Mouse (Mus musculus) forebrain, embryonic 12.5 days (tissue): ENCODE results near the gene Cobl. TPM values are rescaled to one million over a fixed set of nuclear protein-coding genes. Genes with fewer than 3 reads are reported as not detected.

ENCODE experiments used
- ATAC-seq: fragments of 200-750 bp; cut with Nextera tagmentation; 2 replicates; pipeline ENCODE4 v1.8.0; 2017; ENCODE audit warnings: moderate TSS enrichment; ENCODE audit not compliant: low FRiP score
- H3K27ac ChIP-seq: fragments of 300-500 bp; sonication (generic); 2 replicates; pipeline ENCODE4 v1.5.1; 2016; ENCODE audit warnings: mild to moderate bottlenecking
- H3K27me3 ChIP-seq: fragments of 300-500 bp; sonication (generic); 2 replicates; pipeline ENCODE4 v1.6.1; 2016; ENCODE audit warnings: mild to moderate bottlenecking
- H3K36me3 ChIP-seq: fragments of 300-500 bp; sonication (generic); replicated peaks from 2 replicates; pipeline ENCODE4 v1.6.1; 2016; ENCODE audit warnings: mild to moderate bottlenecking
- H3K4me1 ChIP-seq: fragments of 300-500 bp; sonication (generic); 2 replicates; pipeline ENCODE4 v1.6.1; 2016
- H3K4me2 ChIP-seq: fragments of 300-500 bp; sonication (generic); 2 replicates; pipeline ENCODE4 v1.6.1; 2016; ENCODE audit warnings: mild to moderate bottlenecking, moderate library complexity
- H3K4me3 ChIP-seq: fragments of 300-500 bp; sonication (generic); replicated peaks from 2 replicates; pipeline ENCODE4 v1.5.1; 2016; ENCODE audit warnings: mild to moderate bottlenecking
- H3K9ac ChIP-seq: fragments of 300-500 bp; sonication (generic); 2 replicates; pipeline ENCODE4 v1.6.1; 2016; ENCODE audit warnings: mild to moderate bottlenecking
- H3K9me3 ChIP-seq: fragments of 300-500 bp; sonication (generic); 2 replicates; pipeline ENCODE4 v1.6.1; 2016
- WGBS: fragments of 180-500 bp; shearing (Covaris S2); methylation state at CpG from one replicate; pipeline ENCODE4 v1.1.7; 2016; 5-methylcytosine and 5-hydroxymethylcytosine counted together
- polyA plus RNA-seq: library from polyadenylated mRNA; unstranded; fragments of >200 nt; fragmentation: Nextera tagmentation; extraction: Ambion mirVana; gene quantifications from 2 replicates; pipeline ENCODE4 v1.2.1, GENCODE M21; 2016

The Cobl gene
- polyA plus RNA-seq, 1 experiment from 2014 or later, result 2.8 TPM

- 80% methylated on average over 4 of the region's 4 CpGs for WGBS
- no peak overlapping the region for H3K4me3 ChIP-seq
- H3K27ac ChIP-seq, result no peak overlapping the region
- H3K4me1 ChIP-seq, result no peaks in the 10 kb centered on the region
- no peak overlapping the region for H3K4me2 ChIP-seq
- no peaks in the 10 kb centered on the region for H3K9me3 ChIP-seq
- no peak for ATAC-seq
- H3K9ac ChIP-seq, result no peak overlapping the region
- no peaks in the 10 kb centered on the region for H3K27me3 ChIP-seq
- no peaks in the 10 kb centered on the region for H3K36me3 ChIP-seq
Observed at GRCm38 (mm10) chr11:12193369-12193768, 271.4 kb downstream of the Cobl start.

- WGBS, result 90% methylated on average over 2 of the region's 2 CpGs
- no peak overlapping the region for H3K4me3 ChIP-seq
- H3K9ac ChIP-seq, result no peak overlapping the region
- H3K27me3 ChIP-seq, result no peaks in the 10 kb centered on the region
- H3K9me3 ChIP-seq, result no peaks in the 10 kb centered on the region
- no peaks in the 10 kb centered on the region for H3K36me3 ChIP-seq
- no peak overlapping the region for H3K4me2 ChIP-seq
- no peak overlapping the region for H3K27ac ChIP-seq
- H3K4me1 ChIP-seq, result no peaks in the 10 kb centered on the region
- no peak for ATAC-seq
Observed at GRCm38 (mm10) chr11:12191386-12191785, 273.4 kb downstream of the Cobl start.

GRCm38 (mm10) chr11:12190417-12190816 lies 274.3 kb downstream of the Cobl start:
- H3K27ac ChIP-seq, result no peak overlapping the region
- H3K4me2 ChIP-seq, result no peak overlapping the region
- no peak overlapping the region for H3K9ac ChIP-seq
- 88% methylated on average over 1 of the region's 1 CpGs for WGBS
- no peaks in the 10 kb centered on the region for H3K36me3 ChIP-seq
- no peaks in the 10 kb centered on the region for H3K9me3 ChIP-seq
- H3K27me3 ChIP-seq, result no peaks in the 10 kb centered on the region
- no peak for ATAC-seq
- no peak overlapping the region for H3K4me3 ChIP-seq
- no peaks in the 10 kb centered on the region for H3K4me1 ChIP-seq
